Mouse (Mus musculus) stomach, embryonic 15.5 days (tissue): ENCODE measurements around the gene Map2k6. TPM values are rescaled to one million over a fixed set of nuclear protein-coding genes. Genes with fewer than 3 reads are reported as not detected.

Experiments used
- ATAC-seq: fragments of 200-750 bp; cut with Nextera tagmentation; 2 replicates; pipeline ENCODE4 v1.8.0; 2017; ENCODE audit warnings: low read depth, moderate number of reproducible peaks, moderate TSS enrichment; ENCODE audit not compliant: insufficient read depth, low FRiP score
- H3K27ac ChIP-seq: fragments of 300-500 bp; sonication (generic); 2 replicates; pipeline ENCODE4 v1.5.1; 2015; ENCODE audit warnings: mild to moderate bottlenecking, inconsistent platforms
- H3K27me3 ChIP-seq: fragments of 300-500 bp; sonication (generic); replicated peaks from 2 replicates; pipeline ENCODE4 v1.6.1; 2015; ENCODE audit warnings: inconsistent platforms
- H3K36me3 ChIP-seq: fragments of 300-500 bp; sonication (generic); 2 replicates; pipeline ENCODE4 v1.6.1; 2015; ENCODE audit warnings: inconsistent platforms
- H3K4me1 ChIP-seq: fragments of 300-500 bp; sonication (generic); 2 replicates; pipeline ENCODE4 v1.6.1; 2015; ENCODE audit warnings: inconsistent platforms
- H3K4me2 ChIP-seq: fragments of 300-500 bp; sonication (generic); 2 replicates; pipeline ENCODE4 v1.6.1; 2015; ENCODE audit warnings: mild to moderate bottlenecking, inconsistent platforms
- H3K4me3 ChIP-seq: fragments of 300-500 bp; sonication (generic); replicated peaks from 2 replicates; pipeline ENCODE4 v1.5.1; 2015; ENCODE audit warnings: inconsistent platforms
- H3K9ac ChIP-seq: fragments of 300-500 bp; sonication (generic); 2 replicates; pipeline ENCODE4 v1.6.1; 2015; ENCODE audit warnings: inconsistent platforms
- H3K9me3 ChIP-seq: fragments of 300-500 bp; sonication (generic); 2 replicates; pipeline ENCODE4 v1.6.1; 2016; ENCODE audit warnings: inconsistent platforms
- WGBS: fragments of 180-500 bp; shearing (Covaris S2); methylation state at CpG from one replicate; pipeline ENCODE4 v1.1.7; 2015; 5-methylcytosine and 5-hydroxymethylcytosine counted together
- polyA plus RNA-seq: library from polyadenylated mRNA; unstranded; fragments of >200 nt; fragmentation: Nextera tagmentation; extraction: Ambion mirVana; gene quantifications from 2 replicates; pipeline ENCODE4 v1.2.1, GENCODE M21; 2015

Map2k6 gene
- polyA plus RNA-seq, 1 experiment from 2014 or later = 17.0 TPM

DNA sequence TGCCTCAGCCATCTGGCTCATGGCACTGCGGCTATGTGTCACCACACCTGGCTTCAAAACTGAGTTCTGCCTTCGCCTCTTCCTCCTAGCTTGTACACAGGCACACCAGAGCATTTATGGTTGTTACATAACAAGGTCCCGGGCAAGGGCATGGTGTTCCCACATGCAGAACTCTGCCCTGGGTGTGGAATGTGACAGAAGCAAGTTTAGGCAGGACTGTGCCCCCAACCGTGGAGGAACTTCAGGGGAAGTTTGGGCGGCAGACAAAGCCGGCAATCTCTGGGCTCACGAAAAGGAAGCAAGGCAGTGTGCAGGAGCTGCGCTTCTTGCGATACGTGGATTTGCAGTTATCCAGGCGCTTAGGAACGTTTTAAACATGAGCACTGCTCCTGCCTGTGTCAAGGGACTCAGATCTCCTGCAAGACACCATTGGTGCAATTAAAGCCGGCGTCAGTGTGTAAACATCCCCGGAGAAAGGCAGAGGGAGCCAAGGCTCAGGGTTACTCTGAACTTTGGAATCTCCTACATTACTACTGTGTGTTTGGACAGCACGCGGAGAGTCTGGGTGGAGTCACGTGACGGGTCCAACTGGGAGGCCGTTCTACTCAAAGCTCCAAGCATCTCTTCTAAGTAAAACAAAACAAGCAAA is 19.1 kb upstream of the Map2k6 start:
- Histone ChIP-seq H3K9me3 (no peaks in the 10 kb centered on the region), H3K27me3 (no peaks in the 10 kb centered on the region), H3K9ac (no peak overlapping the region), H3K4me1 (0 out of 2 replicates have a peak, but pooled peaks cover 2% of the 10 kb centered on the region), H3K36me3 (no peaks in the 10 kb centered on the region), H3K4me3 (peak overlapping the region; percentile 30), H3K4me2 (peak overlapping the region; percentile 61), H3K27ac (peak overlapping the region; percentile 71)
- peak; percentile 94 for ATAC-seq
- 6% methylated on average over 20 of the region's 20 CpGs for WGBS

DNA sequence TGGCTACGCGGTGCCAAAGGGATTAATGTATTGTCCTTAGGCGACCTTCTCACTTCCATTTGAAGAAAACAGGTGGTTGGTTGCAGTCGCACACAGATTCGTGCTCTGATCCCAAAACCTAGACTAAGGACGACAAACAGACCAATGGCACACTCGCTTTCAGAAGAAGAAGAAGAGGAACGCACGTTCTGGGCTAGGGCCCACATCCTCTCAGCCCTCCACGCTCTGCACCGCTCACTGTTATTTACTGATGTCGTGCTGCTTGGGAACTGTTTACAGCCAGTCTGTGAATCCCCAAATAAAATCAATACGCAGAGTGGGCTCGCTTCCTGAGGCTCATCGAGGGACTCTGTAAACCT is 18.6 kb upstream of the Map2k6 start:
- H3K4me3 ChIP-seq = peak overlapping the region; percentile 30
- peak overlapping the region; percentile 61 for H3K4me2 ChIP-seq
- no peak overlapping the region for H3K9ac ChIP-seq
- WGBS = 19% methylated on average over 15 of the region's 15 CpGs
- ATAC-seq = 0 out of 2 replicates have a peak, but pooled peaks have one; percentile 9
- H3K27me3 ChIP-seq = no peaks in the 10 kb centered on the region
- 0 out of 2 replicates have a peak, but pooled peaks cover 2% of the 10 kb centered on the region for H3K4me1 ChIP-seq
- H3K36me3 ChIP-seq = no peaks in the 10 kb centered on the region
- peak overlapping the region; percentile 71; the same call in 1 of the 2 replicates for H3K27ac ChIP-seq
- H3K9me3 ChIP-seq = no peaks in the 10 kb centered on the region

DNA sequence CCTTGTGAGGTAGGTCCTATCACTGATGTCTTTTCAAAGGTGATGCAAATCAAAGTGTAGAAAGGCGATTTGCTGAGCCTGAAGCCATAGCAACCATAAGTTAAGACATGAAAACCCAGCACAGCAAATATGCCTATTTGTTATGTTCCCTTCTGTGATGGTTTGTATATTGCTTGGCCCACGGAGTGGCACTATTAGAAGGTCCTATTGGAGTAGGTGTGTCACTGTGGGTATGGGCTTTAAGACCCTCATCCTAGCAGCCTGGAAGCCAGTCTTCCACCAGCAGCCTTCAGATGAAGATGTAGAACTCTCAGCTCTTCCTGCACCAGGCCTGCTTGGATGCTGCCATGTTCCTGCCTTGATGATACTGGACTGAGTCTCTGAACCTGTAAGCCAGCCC is 13.4 kb upstream of the Map2k6 start:
- Histone ChIP-seq H3K9ac (no peak overlapping the region), H3K36me3 (no peaks in the 10 kb centered on the region), H3K27me3 (no peaks in the 10 kb centered on the region), H3K4me3 (no peak overlapping the region), H3K4me2 (no peak overlapping the region), H3K4me1 (no peaks in the 10 kb centered on the region), H3K9me3 (no peaks in the 10 kb centered on the region), H3K27ac (no peak overlapping the region)
- 82% methylated on average over 2 of the region's 2 CpGs for WGBS
- ATAC-seq = no peak

DNA sequence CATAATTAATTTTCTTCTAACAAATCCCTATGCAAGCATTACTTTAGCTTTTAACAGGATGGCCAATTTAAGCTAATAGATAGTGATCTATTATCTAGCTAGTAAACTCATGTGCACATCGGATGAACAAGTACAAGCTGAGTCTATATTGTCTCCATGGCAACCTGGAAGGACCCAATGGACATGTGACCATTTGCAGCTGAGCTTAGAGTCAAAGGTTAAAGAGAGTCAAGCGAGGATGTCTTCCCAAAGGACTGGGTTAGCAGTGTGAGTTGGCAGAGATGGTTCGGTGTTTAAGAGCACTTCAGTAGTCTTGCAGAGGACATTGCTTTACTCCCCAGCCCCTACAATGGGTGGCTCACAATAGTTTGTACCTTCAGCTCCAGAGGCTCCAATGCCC is 6.2 kb upstream of the Map2k6 start:
- Histone ChIP-seq H3K4me1 (0 out of 2 replicates have a peak, but pooled peaks cover 7% of the 10 kb centered on the region), H3K4me2 (no peak overlapping the region), H3K27ac (no peak overlapping the region), H3K9me3 (no peaks in the 10 kb centered on the region), H3K36me3 (no peaks in the 10 kb centered on the region), H3K4me3 (no peak overlapping the region), H3K9ac (no peak overlapping the region), H3K27me3 (no peaks in the 10 kb centered on the region)
- 68% methylated on average over 3 of the region's 3 CpGs for WGBS
- ATAC-seq = no peak

DNA sequence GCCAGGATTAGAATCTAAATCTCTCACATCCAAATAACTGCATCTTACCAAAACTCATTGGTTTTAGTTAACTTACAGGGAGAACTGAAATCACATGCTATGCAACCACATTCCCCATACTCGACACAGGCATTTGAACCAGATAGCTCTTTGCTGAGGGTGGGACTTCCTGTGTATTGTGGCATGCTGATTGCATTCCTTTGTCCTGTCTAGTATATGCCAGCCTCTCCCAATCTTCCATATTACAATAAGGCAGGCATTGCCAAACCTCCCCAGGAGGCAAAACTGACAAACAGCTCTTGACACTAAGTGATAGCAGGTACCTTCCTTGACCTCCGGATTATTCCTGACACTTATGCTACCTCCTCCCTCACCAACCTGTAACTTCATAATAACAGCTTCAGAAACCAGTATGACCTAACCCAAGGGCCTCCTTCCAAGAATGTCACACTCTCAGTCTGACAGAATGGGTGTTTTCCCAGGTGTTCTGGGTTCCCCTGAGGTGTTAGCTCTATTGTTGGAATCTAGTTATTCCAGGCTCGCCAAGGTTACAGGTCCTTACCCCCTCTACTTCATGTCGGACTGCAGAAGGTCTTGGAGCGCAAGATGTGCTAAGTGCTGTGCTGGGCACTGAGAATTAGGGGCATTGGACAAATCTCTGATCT is 4.0 kb upstream of the Map2k6 start:
- Histone ChIP-seq H3K4me3 (no peak overlapping the region), H3K4me1 (0 out of 2 replicates have a peak, but pooled peaks cover 7% of the 10 kb centered on the region), H3K9ac (no peak overlapping the region), H3K27me3 (no peaks in the 10 kb centered on the region), H3K27ac (no peak overlapping the region), H3K4me2 (no peak overlapping the region), H3K9me3 (no peaks in the 10 kb centered on the region), H3K36me3 (no peaks in the 10 kb centered on the region)
- no peak for ATAC-seq
- 76% methylated on average over 5 of the region's 5 CpGs for WGBS

DNA sequence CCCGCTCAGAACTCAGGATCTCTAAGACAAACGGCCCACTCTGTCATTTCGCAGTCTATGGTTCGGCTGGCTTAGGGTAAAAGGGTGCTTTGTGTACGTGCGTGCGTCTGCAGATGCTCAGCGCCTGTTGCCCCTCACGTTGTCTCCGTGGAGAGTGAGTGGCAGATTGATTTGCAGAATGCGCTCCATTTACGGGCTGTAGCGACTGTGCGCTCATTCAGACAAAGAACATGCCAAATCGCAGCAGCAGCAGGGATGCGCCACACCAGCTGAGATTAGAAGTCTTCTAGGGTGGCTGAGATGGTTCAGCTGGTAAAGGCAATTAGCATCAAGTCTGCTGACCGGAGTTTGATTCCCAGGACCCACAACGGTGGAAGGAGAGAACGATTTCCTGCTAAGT is 2.8 kb upstream of the Map2k6 start:
- Histone ChIP-seq H3K9ac (no peak overlapping the region), H3K27ac (no peak overlapping the region), H3K27me3 (no peaks in the 10 kb centered on the region), H3K4me1 (0 out of 2 replicates have a peak, but pooled peaks cover 7% of the 10 kb centered on the region), H3K4me2 (peak overlapping the region; percentile 7; the same call in 1 of the 2 replicates), H3K36me3 (no peaks in the 10 kb centered on the region), H3K9me3 (no peaks in the 10 kb centered on the region), H3K4me3 (no peak overlapping the region)
- 45% methylated on average over 19 of the region's 19 CpGs for WGBS
- no peak for ATAC-seq

DNA sequence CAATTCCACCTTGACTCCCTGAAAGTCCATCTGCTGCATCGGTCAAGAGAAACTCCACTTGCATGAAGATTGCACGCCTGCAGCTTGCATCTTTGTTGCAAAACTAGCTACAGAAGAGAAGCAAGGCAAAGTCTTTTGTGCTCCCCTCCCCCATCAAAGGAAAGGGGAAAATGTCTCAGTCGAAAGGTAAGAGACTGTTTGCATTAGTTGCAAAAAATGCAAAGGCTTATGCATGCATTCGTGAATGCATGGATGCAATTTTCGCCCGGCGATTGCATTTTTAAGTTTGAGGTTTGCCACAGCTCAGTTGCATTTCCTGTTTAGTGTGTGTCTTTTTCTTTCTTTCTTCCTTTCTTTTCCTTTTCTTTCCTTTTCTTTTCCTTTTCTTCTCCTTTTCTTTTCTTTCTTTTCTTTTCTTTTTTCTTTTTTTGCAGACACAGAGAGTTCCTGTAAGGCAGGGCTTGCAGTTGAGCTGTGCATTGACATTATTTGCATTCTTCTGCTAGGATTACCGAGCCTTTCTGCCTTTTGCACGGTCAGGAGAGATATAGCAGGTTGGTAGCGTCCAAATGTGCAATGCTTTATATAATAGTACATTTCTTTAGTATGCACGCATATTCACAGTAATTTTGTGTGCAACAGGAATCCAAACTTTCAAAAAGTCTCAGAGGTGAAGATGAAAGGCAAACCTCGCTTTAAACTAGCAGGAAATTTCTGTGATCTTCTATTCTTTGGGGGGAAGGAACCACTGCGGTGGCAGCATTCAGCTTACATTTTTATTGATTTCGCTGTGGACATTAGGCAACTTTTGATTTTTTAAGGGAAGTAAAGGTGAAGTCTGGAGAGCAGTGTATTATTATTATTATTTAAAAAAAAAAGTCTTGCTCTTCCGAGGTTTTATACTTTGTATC is 573 bp downstream of the Map2k6 start:
- Histone ChIP-seq H3K4me2 (peak overlapping the region; percentile 63), H3K9me3 (no peaks in the 10 kb centered on the region), H3K4me3 (peak overlapping the region; percentile 54), H3K27ac (peak overlapping the region; percentile 46; the same call in 1 of the 2 replicates), H3K9ac (peak overlapping the region; percentile 33; the same call in 1 of the 2 replicates), H3K27me3 (no peaks in the 10 kb centered on the region), H3K36me3 (no peaks in the 10 kb centered on the region), H3K4me1 (0 out of 2 replicates have a peak, but pooled peaks cover 7% of the 10 kb centered on the region)
- 6% methylated on average over 15 of the region's 15 CpGs for WGBS
- peak; percentile 28; the same call in 1 of the 2 replicates for ATAC-seq

DNA sequence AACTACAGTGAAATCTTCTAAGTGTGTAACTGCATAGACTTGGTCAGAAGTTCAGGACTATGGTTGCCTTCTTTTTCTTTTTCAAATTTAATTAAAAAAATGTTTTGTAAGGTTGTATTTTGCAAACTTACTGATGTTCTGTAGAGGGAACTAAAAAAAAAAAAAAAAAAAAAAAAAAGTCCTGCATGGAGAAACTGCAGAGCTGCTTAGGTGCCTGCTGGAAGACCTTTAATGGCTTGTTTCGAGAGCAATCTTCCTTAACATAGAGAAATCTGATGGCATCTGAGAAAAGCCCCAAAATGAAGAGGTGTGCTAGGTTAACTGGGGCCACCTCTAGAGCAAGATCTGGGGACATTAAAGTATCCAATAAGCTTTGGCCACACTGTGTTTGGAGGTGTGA is 1.4 kb downstream of the Map2k6 start:
- H3K9ac ChIP-seq = no peak overlapping the region
- peaks cover 9% of the 10 kb centered on the region; the same call in 1 of the 2 replicates for H3K4me1 ChIP-seq
- WGBS = 38% methylated on average over 1 of the region's 1 CpGs
- H3K9me3 ChIP-seq = no peaks in the 10 kb centered on the region
- no peak overlapping the region for H3K27ac ChIP-seq
- peak overlapping the region; percentile 54 for H3K4me3 ChIP-seq
- ATAC-seq = no peak
- H3K36me3 ChIP-seq = no peaks in the 10 kb centered on the region
- no peaks in the 10 kb centered on the region for H3K27me3 ChIP-seq
- peak overlapping the region; percentile 63 for H3K4me2 ChIP-seq

DNA sequence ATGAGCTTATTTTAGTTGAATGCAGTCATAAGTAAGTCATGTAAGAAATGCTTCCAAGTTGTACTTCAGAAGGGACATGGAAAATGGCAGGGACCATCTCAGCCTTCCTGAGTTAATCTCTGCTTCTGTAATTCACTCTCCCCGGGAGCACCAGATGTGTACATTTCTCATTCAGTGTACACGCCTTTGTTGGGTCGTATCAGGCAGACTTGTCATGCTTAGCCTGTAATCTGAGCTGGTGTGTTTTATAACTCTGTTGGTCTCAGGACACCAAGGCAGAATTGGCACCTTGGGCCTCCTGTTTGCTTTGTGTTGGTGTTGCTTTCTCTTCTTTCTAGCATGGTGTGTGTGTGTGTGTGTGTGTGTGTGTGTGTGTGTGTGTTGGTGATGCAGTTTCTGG is 3.7 kb downstream of the Map2k6 start:
- WGBS = 26% methylated on average over 3 of the region's 3 CpGs
- Histone ChIP-seq H3K36me3 (no peaks in the 10 kb centered on the region), H3K9me3 (no peaks in the 10 kb centered on the region), H3K27me3 (no peaks in the 10 kb centered on the region), H3K4me2 (no peak overlapping the region), H3K27ac (peak overlapping the region; percentile 0; the same call in 1 of the 2 replicates), H3K4me1 (peaks cover 5% of the 10 kb centered on the region; the same call in 1 of the 2 replicates), H3K4me3 (no peak overlapping the region), H3K9ac (no peak overlapping the region)
- no peak for ATAC-seq

DNA sequence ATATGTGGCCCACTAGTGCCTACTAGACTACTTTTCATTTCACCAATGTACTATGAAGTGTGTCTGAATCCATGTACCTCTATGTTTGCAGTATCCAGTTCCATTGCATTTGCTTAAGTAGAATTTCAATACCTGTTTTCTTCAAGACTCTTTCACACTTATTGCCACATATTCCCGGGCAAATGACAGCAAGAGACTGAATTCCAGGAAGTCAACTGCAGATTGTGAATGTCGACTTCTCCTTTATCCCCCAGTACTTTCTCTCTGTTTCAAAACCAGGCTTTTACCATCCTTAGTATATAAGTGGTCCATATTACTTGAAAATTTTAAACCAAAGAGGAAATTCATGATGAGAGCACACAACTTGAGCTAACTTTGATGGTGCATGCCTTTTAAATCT is 4.7 kb downstream of the Map2k6 start:
- Histone ChIP-seq H3K4me1 (peaks cover 5% of the 10 kb centered on the region; the same call in 1 of the 2 replicates), H3K27me3 (no peaks in the 10 kb centered on the region), H3K36me3 (no peaks in the 10 kb centered on the region), H3K27ac (no peak overlapping the region), H3K4me3 (no peak overlapping the region), H3K9me3 (no peaks in the 10 kb centered on the region), H3K4me2 (no peak overlapping the region), H3K9ac (no peak overlapping the region)
- ATAC-seq = no peak
- WGBS = 83% methylated on average over 2 of the region's 2 CpGs

DNA sequence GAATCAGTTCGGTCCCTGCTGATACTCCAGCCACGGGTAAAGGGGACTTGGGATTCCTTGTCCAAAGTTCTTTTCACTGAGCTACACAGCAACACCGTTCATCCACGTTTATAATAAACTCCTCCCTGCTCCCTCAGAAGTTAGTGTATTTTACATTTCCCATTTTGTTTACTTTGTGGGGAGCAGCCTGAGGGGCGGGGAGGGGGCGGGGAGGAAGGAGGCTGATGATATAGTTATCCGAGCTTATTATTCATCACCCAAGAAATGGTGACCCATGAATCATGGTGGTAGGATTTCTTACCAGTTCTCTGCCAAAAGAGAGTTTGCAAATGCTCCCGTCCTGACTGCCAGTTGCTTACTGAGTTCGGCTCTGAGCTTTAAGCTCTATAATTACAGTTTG is 6.7 kb downstream of the Map2k6 start:
- Histone ChIP-seq H3K4me2 (peak overlapping the region; percentile 35), H3K27ac (peak overlapping the region; percentile 69)
- peak; percentile 71; the same call in 1 of the 2 replicates for ATAC-seq

More for the DNA sequence above, 6.7 kb downstream of the Map2k6 start:
- Histone ChIP-seq H3K9me3 (no peaks in the 10 kb centered on the region), H3K27me3 (no peaks in the 10 kb centered on the region), H3K4me1 (peaks cover 5% of the 10 kb centered on the region; the same call in 1 of the 2 replicates), H3K4me3 (no peak overlapping the region; the same call in 1 of the 2 replicates), H3K9ac (no peak overlapping the region), H3K36me3 (no peaks in the 10 kb centered on the region)
- 31% methylated on average over 9 of the region's 9 CpGs for WGBS
